Mouse (Mus musculus): Measurements from ENCODE around the gene Slc35a3. TPM values are rescaled to one million over a fixed set of nuclear protein-coding genes. Genes with fewer than 3 reads are reported as not detected.

Slc35a3 gene
- polyA plus RNA-seq, 1 experiment from 2014 or later, result 7.7 TPM

GRCm38 (mm10) chr3:116729483-116730174 lies 17.0 kb upstream of the Slc35a3 start:
- DNase-seq (ENCODE audit: low spot score), result no peak
- no peak for ATAC-seq (ENCODE audit: low FRiP score)
- Histone ChIP-seq H3K27me3 (ENCODE audit: control insufficient read depth, insufficient read depth, low read length) (no peaks in the 10 kb centered on the region), H3K27ac (ENCODE audit: low read depth, low read length) (no peak overlapping the region), H3K4me1 (replicated peaks; ENCODE audit: control insufficient read depth, insufficient read depth, low read length) (no peaks in the 10 kb centered on the region), H3K9me3 (ENCODE audit: control insufficient read depth, low read length) (no peaks in the 10 kb centered on the region), H3K9ac (ENCODE audit: low read depth, low read length) (no peak overlapping the region), H3K4me3 (ENCODE audit: low read depth, low read length) (no peak overlapping the region), H3K4me2 (replicated peaks; ENCODE audit: low read depth, low read length) (no peak overlapping the region), H3K36me3 (ENCODE audit: control insufficient read depth, insufficient read depth, low read length) (no peaks in the 10 kb centered on the region)
- 55% methylated on average over 2 of the region's 2 CpGs for WGBS

- H3K27ac ChIP-seq (ENCODE audit: low read depth, low read length), result no peak overlapping the region
- ATAC-seq (ENCODE audit: low FRiP score), result no peak
Measured at GRCm38 (mm10) chr3:116726807-116727206, 14.2 kb upstream of the Slc35a3 start.

GRCm38 (mm10) chr3:116723496-116724481 lies 11.2 kb upstream of the Slc35a3 start:
- Histone ChIP-seq H3K27me3 (ENCODE audit: control insufficient read depth, insufficient read depth, low read length) (no peaks in the 10 kb centered on the region), H3K4me1 (replicated peaks; ENCODE audit: control insufficient read depth, insufficient read depth, low read length) (no peaks in the 10 kb centered on the region), H3K4me2 (replicated peaks; ENCODE audit: low read depth, low read length) (no peak overlapping the region), H3K4me3 (ENCODE audit: low read depth, low read length) (no peak overlapping the region), H3K36me3 (ENCODE audit: control insufficient read depth, insufficient read depth, low read length) (no peaks in the 10 kb centered on the region), H3K9ac (ENCODE audit: low read depth, low read length) (no peak overlapping the region), H3K27ac (ENCODE audit: low read depth, low read length) (no peak overlapping the region), H3K9me3 (ENCODE audit: control insufficient read depth, low read length) (no peaks in the 10 kb centered on the region)
- ATAC-seq (ENCODE audit: low FRiP score), result no peak
- 57% methylated on average over 10 of the region's 10 CpGs for WGBS
- DNase-seq (ENCODE audit: low spot score), result no peak

More at GRCm38 (mm10) chr3:116726807-116727206, 14.2 kb upstream of the Slc35a3 start:
- no peaks in the 10 kb centered on the region for H3K36me3 ChIP-seq (ENCODE audit: control insufficient read depth, insufficient read depth, low read length)
- H3K4me1 ChIP-seq (replicated peaks; ENCODE audit: control insufficient read depth, insufficient read depth, low read length), result no peaks in the 10 kb centered on the region
- H3K4me2 ChIP-seq (replicated peaks; ENCODE audit: low read depth, low read length), result no peak overlapping the region
- H3K9me3 ChIP-seq (ENCODE audit: control insufficient read depth, low read length), result no peaks in the 10 kb centered on the region
- H3K27me3 ChIP-seq (ENCODE audit: control insufficient read depth, insufficient read depth, low read length), result no peaks in the 10 kb centered on the region
- no peak for DNase-seq (ENCODE audit: low spot score)
- H3K4me3 ChIP-seq (ENCODE audit: low read depth, low read length), result no peak overlapping the region
- no peak overlapping the region for H3K9ac ChIP-seq (ENCODE audit: low read depth, low read length)
- WGBS, result 78% methylated on average over 9 of the region's 9 CpGs

- DNase-seq (ENCODE audit: low spot score) (no peak), ATAC-seq (ENCODE audit: low FRiP score) (no peak)
- 88% methylated on average over 4 of the region's 4 CpGs for WGBS
- Histone ChIP-seq H3K27ac (ENCODE audit: low read depth, low read length) (no peak overlapping the region), H3K9ac (ENCODE audit: low read depth, low read length) (no peak overlapping the region), H3K4me2 (replicated peaks; ENCODE audit: low read depth, low read length) (no peak overlapping the region), H3K4me1 (replicated peaks; ENCODE audit: control insufficient read depth, insufficient read depth, low read length) (no peaks in the 10 kb centered on the region), H3K4me3 (ENCODE audit: low read depth, low read length) (no peak overlapping the region), H3K27me3 (ENCODE audit: control insufficient read depth, insufficient read depth, low read length) (no peaks in the 10 kb centered on the region), H3K9me3 (ENCODE audit: control insufficient read depth, low read length) (no peaks in the 10 kb centered on the region), H3K36me3 (ENCODE audit: control insufficient read depth, insufficient read depth, low read length) (no peaks in the 10 kb centered on the region)
Measured at GRCm38 (mm10) chr3:116722980-116723379, 10.3 kb upstream of the Slc35a3 start.

GRCm38 (mm10) chr3:116718951-116719350 lies 6.3 kb upstream of the Slc35a3 start:
- Histone ChIP-seq H3K4me2 (replicated peaks; ENCODE audit: low read depth, low read length) (no peak overlapping the region), H3K4me3 (ENCODE audit: low read depth, low read length) (no peak overlapping the region), H3K9me3 (ENCODE audit: control insufficient read depth, low read length) (no peaks in the 10 kb centered on the region), H3K27ac (ENCODE audit: low read depth, low read length) (no peak overlapping the region), H3K4me1 (replicated peaks; ENCODE audit: control insufficient read depth, insufficient read depth, low read length) (no peaks in the 10 kb centered on the region), H3K9ac (ENCODE audit: low read depth, low read length) (no peak overlapping the region), H3K36me3 (ENCODE audit: control insufficient read depth, insufficient read depth, low read length) (no peaks in the 10 kb centered on the region), H3K27me3 (ENCODE audit: control insufficient read depth, insufficient read depth, low read length) (no peaks in the 10 kb centered on the region)
- no peak for DNase-seq (ENCODE audit: low spot score)
- 67% methylated on average over 3 of the region's 3 CpGs for WGBS
- ATAC-seq (ENCODE audit: low FRiP score), result no peak

GRCm38 (mm10) chr3:116713031-116713430 lies 400 bp upstream of the Slc35a3 start:
- Histone ChIP-seq H3K4me3 (ENCODE audit: low read depth, low read length) (no peak overlapping the region), H3K9ac (ENCODE audit: low read depth, low read length) (no peak overlapping the region), H3K36me3 (ENCODE audit: control insufficient read depth, insufficient read depth, low read length) (no peaks in the 10 kb centered on the region), H3K9me3 (ENCODE audit: control insufficient read depth, low read length) (no peaks in the 10 kb centered on the region), H3K27ac (ENCODE audit: low read depth, low read length) (no peak overlapping the region), H3K4me1 (replicated peaks; ENCODE audit: control insufficient read depth, insufficient read depth, low read length) (0 out of 2 replicates have a peak, but pooled peaks cover 3% of the 10 kb centered on the region), H3K27me3 (ENCODE audit: control insufficient read depth, insufficient read depth, low read length) (peaks cover 3% of the 10 kb centered on the region; the same call in 1 of the 2 replicates), H3K4me2 (replicated peaks; ENCODE audit: low read depth, low read length) (no peak overlapping the region)
- DNase-seq (ENCODE audit: low spot score), result peak; percentile 5
- WGBS, result 37% methylated on average over 5 of the region's 5 CpGs
- ATAC-seq (ENCODE audit: low FRiP score), result no peak

- no peaks in the 10 kb centered on the region for H3K36me3 ChIP-seq (ENCODE audit: control insufficient read depth, insufficient read depth, low read length)
- under 1% methylated on average over 68 of the region's 85 CpGs for WGBS
Measured at GRCm38 (mm10) chr3:116711624-116712435, 801 bp downstream of the Slc35a3 start.

GRCm38 (mm10) chr3:116710941-116711340 lies 1.7 kb downstream of the Slc35a3 start:
- DNase-seq (ENCODE audit: low spot score) (no peak), ATAC-seq (ENCODE audit: low FRiP score) (no peak)
- Histone ChIP-seq H3K4me1 (replicated peaks; ENCODE audit: control insufficient read depth, insufficient read depth, low read length) (0 out of 2 replicates have a peak, but pooled peaks cover 3% of the 10 kb centered on the region), H3K9me3 (ENCODE audit: control insufficient read depth, low read length) (no peaks in the 10 kb centered on the region), H3K27ac (ENCODE audit: low read depth, low read length) (no peak overlapping the region), H3K4me3 (ENCODE audit: low read depth, low read length) (peak overlapping the region; percentile 68), H3K9ac (ENCODE audit: low read depth, low read length) (no peak overlapping the region), H3K36me3 (ENCODE audit: control insufficient read depth, insufficient read depth, low read length) (no peaks in the 10 kb centered on the region), H3K4me2 (replicated peaks; ENCODE audit: low read depth, low read length) (peak overlapping the region; percentile 89), H3K27me3 (ENCODE audit: control insufficient read depth, insufficient read depth, low read length) (peaks cover 3% of the 10 kb centered on the region; the same call in 1 of the 2 replicates)
- WGBS, result 64% methylated on average over 9 of the region's 9 CpGs

More at GRCm38 (mm10) chr3:116711624-116712435, 801 bp downstream of the Slc35a3 start:
- H3K4me1 ChIP-seq (replicated peaks; ENCODE audit: control insufficient read depth, insufficient read depth, low read length), result 0 out of 2 replicates have a peak, but pooled peaks cover 3% of the 10 kb centered on the region
- H3K9me3 ChIP-seq (ENCODE audit: control insufficient read depth, low read length), result no peaks in the 10 kb centered on the region
- ATAC-seq (ENCODE audit: low FRiP score) (peak; percentile 89), DNase-seq (ENCODE audit: low spot score) (peak; percentile 78)
- H3K4me3 ChIP-seq (ENCODE audit: low read depth, low read length), result peak overlapping the region; percentile 68
- peak overlapping the region; percentile 71 for H3K9ac ChIP-seq (ENCODE audit: low read depth, low read length)
- H3K27ac ChIP-seq (ENCODE audit: low read depth, low read length), result peak overlapping the region; percentile 42; the same call in 1 of the 2 replicates
- peak overlapping the region; percentile 89 for H3K4me2 ChIP-seq (replicated peaks; ENCODE audit: low read depth, low read length)
- H3K27me3 ChIP-seq (ENCODE audit: control insufficient read depth, insufficient read depth, low read length), result peaks cover 3% of the 10 kb centered on the region; the same call in 1 of the 2 replicates
